Mouse (Mus musculus): ENCODE measurements at regions not wholly inside any gene's neighbourhood (a gene's known extent, or its start where the extent isn't known, plus 50 kb on each side); places are given as distances from the start of the nearest gene placed in this dataset.

GRCm38 (mm10) chr10:96372616-96373346 is 236.4 kb downstream of the Gm5426 start:
- intact Hi-C loops (cut with DNase I): no loop called here
- H3K27ac ChIP-seq: no peak overlapping the region
- no peak overlapping the region for H3K4me3 ChIP-seq
- no peak for DNase-seq
- no peak for TF ChIP-seq CTCF (IDR thresholded peaks at IDR 0.05)

GRCm38 (mm10) chr10:96373481-96373880 is 237.1 kb downstream of the Gm5426 start:
- no peak for TF ChIP-seq CTCF (IDR thresholded peaks at IDR 0.05)

DNA sequence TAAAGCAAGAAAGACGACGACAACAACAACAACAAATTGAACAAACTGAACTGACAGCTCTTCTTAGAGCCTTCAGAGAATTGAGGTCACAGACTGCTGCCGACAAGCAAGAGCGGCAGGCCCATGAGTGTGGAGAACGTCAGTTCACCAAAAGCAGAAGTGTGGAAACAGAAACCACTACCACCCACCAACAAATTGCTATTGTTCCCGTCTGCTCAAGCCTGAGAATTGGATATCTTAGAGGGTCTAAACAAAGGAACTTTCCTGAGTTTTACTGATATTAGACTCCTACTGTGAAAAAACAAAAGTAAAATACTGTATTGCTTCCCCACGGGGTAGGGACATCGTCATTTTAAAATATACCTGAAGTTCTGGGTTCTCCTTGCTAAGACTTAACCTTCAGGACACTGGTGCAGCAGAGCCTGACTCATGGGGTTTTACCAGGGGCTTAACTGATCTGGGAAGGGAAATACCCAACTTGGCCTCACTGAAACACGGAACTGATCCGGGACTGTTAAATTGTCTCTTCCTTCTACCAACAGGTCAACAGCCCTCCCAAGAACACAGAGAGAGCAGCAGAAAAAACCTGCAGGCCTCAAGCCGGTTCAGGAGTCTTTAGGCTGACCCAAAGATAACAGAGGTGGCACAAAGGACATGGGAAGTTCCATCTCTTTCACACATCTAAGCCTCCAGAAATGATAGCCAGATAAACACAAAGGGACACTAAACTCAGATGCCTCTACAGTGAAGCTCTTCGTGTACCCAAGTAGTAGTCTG is 238.1 kb downstream of the Gm5426 start:
- Histone ChIP-seq H3K27ac (no peak overlapping the region), H3K4me3 (no peak overlapping the region)
- intact Hi-C loops (cut with DNase I): no loop called here
- no peak for DNase-seq
- TF ChIP-seq CTCF (IDR thresholded peaks at IDR 0.05): no peak

More at GRCm38 (mm10) chr10:96373481-96373880, 237.1 kb downstream of the Gm5426 start:
- no peak overlapping the region for H3K4me3 ChIP-seq
- intact Hi-C loops (cut with DNase I): no loop called here
- DNase-seq: no peak
- H3K27ac ChIP-seq: no peak overlapping the region

- no peak for TF ChIP-seq CTCF (IDR thresholded peaks at IDR 0.05)
- no peak for DNase-seq
- no peak overlapping the region for H3K27ac ChIP-seq
- intact Hi-C loops (cut with DNase I): no loop called here
- no peak overlapping the region for H3K4me3 ChIP-seq
Observed at GRCm38 (mm10) chr10:96375070-96375447, 238.7 kb downstream of the Gm5426 start.

GRCm38 (mm10) chr10:96377549-96377948 is 239.3 kb upstream of the Btg1 start:
- Histone ChIP-seq H3K27ac (no peak overlapping the region), H3K4me3 (no peak overlapping the region)
- DNase-seq: peak; percentile 24
- no peak for TF ChIP-seq CTCF (IDR thresholded peaks at IDR 0.05)
- intact Hi-C loops (cut with DNase I): no loop called here

GRCm38 (mm10) chr10:96379016-96379771 is 237.6 kb upstream of the Btg1 start:
- Histone ChIP-seq H3K4me3 (no peak overlapping the region), H3K27ac (no peak overlapping the region)
- no peak for TF ChIP-seq CTCF (IDR thresholded peaks at IDR 0.05)
- intact Hi-C loops (cut with DNase I): no loop called here
- DNase-seq: no peak

DNA sequence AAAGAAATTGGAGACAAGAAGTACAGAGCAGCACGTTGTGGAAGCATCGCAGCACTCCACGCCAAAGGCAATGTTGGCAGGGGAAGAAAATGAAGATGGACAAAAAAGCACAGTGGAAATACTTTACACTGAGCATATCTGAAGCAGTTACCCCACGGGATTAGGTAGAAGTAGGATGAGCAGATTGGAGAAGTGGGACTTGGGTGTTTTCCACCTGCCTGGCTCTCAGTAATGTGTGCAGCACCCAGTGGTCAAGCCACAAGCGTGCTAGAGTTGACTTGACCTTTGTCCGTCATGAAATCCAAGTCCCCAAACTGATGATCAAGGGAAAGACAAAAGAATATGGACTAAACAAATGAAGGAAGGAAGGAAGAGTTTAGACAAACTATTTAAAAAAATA is 235.1 kb upstream of the Btg1 start:
- Histone ChIP-seq H3K4me3 (no peak overlapping the region), H3K27ac (no peak overlapping the region)
- TF ChIP-seq CTCF (IDR thresholded peaks at IDR 0.05): no peak
- DNase-seq: no peak
- intact Hi-C loops (cut with DNase I): no loop called here

DNA sequence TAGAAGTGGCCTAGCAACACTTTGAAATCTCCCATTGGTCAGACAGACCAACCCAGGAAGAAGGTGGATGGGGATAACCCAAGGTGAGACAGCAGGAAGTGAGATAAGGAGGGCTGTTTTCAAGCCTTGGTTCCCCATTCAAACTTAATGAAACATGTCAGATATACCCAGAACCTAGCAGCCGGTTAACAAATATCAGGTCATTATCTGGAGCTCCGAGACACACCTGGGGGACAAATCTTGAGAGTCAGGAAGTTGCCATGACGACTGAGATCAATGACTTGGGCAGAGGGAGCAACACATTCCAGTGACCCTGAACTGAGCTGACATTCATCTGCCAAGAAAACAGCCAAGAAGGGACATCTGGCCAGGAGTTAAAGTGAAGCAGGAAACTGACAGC is 225.1 kb upstream of the Btg1 start:
- Histone ChIP-seq H3K27ac (no peak overlapping the region), H3K4me3 (no peak overlapping the region)
- no peak for DNase-seq
- TF ChIP-seq CTCF (IDR thresholded peaks at IDR 0.05): no peak
- intact Hi-C loops (cut with DNase I): no loop called here

- intact Hi-C loops (cut with DNase I): no loop called here
- no peak for DNase-seq
- Histone ChIP-seq H3K4me3 (no peak overlapping the region), H3K27ac (no peak overlapping the region)
- TF ChIP-seq CTCF (IDR thresholded peaks at IDR 0.05): no peak
Observed at GRCm38 (mm10) chr10:96392836-96393235, 224.0 kb upstream of the Btg1 start.

DNA sequence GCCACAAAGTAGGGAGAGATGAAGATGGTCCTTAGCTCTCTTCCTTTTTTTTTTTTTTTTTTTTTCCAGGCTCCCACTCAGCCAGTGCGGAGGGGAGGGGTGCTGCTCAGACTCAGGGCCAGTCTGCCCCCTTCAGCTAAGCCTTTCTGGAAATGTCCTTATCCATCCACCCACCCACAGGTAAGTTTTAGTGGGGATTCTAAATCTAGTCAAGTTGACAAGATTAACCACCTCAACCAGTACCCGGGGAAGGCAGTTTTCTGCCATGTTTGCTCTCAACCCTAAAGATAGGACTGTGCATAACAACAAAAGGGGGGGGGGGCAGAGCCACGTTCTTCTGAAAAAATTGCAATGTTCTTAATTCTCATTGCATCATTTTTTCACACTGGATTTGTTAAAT is 222.6 kb upstream of the Btg1 start:
- Histone ChIP-seq H3K4me3 (no peak overlapping the region), H3K27ac (no peak overlapping the region)
- no peak for TF ChIP-seq CTCF (IDR thresholded peaks at IDR 0.05)
- intact Hi-C loops (cut with DNase I): no loop called here
- DNase-seq: no peak

GRCm38 (mm10) chr10:96395017-96395416 is 221.8 kb upstream of the Btg1 start:
- TF ChIP-seq CTCF (IDR thresholded peaks at IDR 0.05): no peak
- intact Hi-C loops (cut with DNase I): no loop called here

DNA sequence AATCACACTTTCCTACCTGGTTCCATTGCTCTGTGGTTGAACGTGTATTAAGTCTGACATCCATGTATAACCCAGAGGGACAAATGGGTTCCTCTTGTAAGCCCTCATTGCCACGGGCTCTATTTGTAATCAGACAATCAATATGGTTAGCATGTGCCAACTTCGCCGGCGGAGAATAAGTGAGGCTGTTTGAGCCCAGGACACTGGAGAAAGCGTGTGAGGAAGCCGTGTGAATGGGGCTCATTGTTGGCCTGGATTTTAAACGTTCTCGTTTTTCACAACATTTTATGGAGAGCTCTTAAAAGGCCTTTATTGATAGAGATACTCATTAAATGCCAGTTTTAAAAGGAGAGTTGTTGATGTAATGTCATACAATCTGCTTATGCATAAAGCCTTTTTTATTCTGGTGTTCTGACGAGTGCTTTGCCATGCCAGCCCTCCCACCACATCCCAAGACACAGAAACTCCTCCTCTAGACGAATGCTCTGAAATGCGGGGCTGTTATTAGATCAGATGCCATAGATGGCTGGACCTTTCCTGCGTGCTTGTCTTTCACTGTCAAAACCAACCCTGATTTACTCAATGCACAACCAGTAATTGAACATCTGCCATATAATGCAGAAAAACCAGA is 218.8 kb upstream of the Btg1 start:
- no peak overlapping the region for H3K4me3 ChIP-seq
- intact Hi-C loops (cut with DNase I): no loop called here
- TF ChIP-seq CTCF (IDR thresholded peaks at IDR 0.05): no peak
- H3K27ac ChIP-seq: no peak overlapping the region
- DNase-seq: no peak

More at GRCm38 (mm10) chr10:96395017-96395416, 221.8 kb upstream of the Btg1 start:
- Histone ChIP-seq H3K4me3 (no peak overlapping the region), H3K27ac (no peak overlapping the region)
- no peak for DNase-seq

Data from gastrocnemius, adult 2 months (tissue).